Mouse (Mus musculus): Measurements from ENCODE around the gene Vasp. TPM values are rescaled to one million over a fixed set of nuclear protein-coding genes. Genes with fewer than 3 reads are reported as not detected.
A peak's percentile ranks its signal among the peaks of the same experiment; 100 is the strongest.

Vasp gene
- total and polyA plus RNA-seq, 2 experiments from 2014 or later, result 35.5 to 62.6 TPM

DNA sequence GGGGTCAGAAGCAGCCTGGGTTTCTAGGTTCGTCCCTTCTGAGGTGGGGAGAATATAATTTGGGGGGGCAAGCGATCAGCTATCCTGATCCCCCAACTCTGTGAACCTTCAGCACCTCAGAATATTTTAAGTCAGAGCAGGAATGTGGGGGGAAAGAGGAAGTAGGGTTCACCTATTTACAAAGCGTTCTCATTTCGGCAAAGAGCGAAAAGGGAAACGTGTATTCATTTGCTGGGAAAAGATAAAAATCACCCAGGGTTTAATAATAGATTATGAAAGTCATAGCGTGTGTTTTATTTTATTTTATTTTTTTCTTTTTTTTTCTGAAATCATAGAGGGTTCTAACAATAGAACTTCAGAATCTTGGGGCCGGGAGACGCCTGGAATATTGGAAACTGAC is 56.7 kb downstream of the Vasp start:
- DNase-seq (ENCODE audit: low spot score), result no peak
- 68% methylated on average over 9 of the region's 9 CpGs for WGBS

GRCm38 (mm10) chr7:19214369-19214768 is 57.2 kb downstream of the Vasp start:
- H3K9ac ChIP-seq (replicated peaks; ENCODE audit: low read length), result no peak overlapping the region
- WGBS, result 62% methylated on average over 7 of the region's 7 CpGs
- DNase-seq (ENCODE audit: low spot score), result no peak

More for the DNA sequence above, 56.7 kb downstream of the Vasp start:
- H3K27me3 ChIP-seq (ENCODE audit: insufficient read depth, low read length), result no peaks in the 10 kb centered on the region
- H3K36me3 ChIP-seq (ENCODE audit: insufficient read depth, low read length), result no peaks in the 10 kb centered on the region
- H3K9ac ChIP-seq (replicated peaks; ENCODE audit: low read length), result no peak overlapping the region
- no peaks in the 10 kb centered on the region for H3K9me3 ChIP-seq (ENCODE audit: low read length)
- no peak overlapping the region for H3K4me3 ChIP-seq (ENCODE audit: low read length)
- no peaks in the 10 kb centered on the region for H3K4me1 ChIP-seq (ENCODE audit: insufficient read depth, low read length)
- H3K4me2 ChIP-seq (ENCODE audit: low read depth, low read length), result no peak overlapping the region; the same call in 1 of the 2 replicates
- ATAC-seq, result no peak
- no peak for TF ChIP-seq CTCF (IDR thresholded peaks at IDR 0.05; ENCODE audit: low read depth)
- H3K27ac ChIP-seq, result no peak overlapping the region

GRCm38 (mm10) chr7:19213385-19213784 is 58.2 kb downstream of the Vasp start:
- peak overlapping the region; percentile 80; the same call in 1 of the 2 replicates for H3K4me2 ChIP-seq (ENCODE audit: low read depth, low read length)
- no peak overlapping the region for H3K4me3 ChIP-seq (ENCODE audit: low read length)
- H3K27me3 ChIP-seq (ENCODE audit: insufficient read depth, low read length), result no peaks in the 10 kb centered on the region
- H3K4me1 ChIP-seq (ENCODE audit: insufficient read depth, low read length), result no peaks in the 10 kb centered on the region
- no peak for DNase-seq (ENCODE audit: low spot score)
- no peaks in the 10 kb centered on the region for H3K36me3 ChIP-seq (ENCODE audit: insufficient read depth, low read length)
- ATAC-seq, result no peak
- H3K9ac ChIP-seq (replicated peaks; ENCODE audit: low read length), result no peak overlapping the region
- no peak for TF ChIP-seq CTCF (IDR thresholded peaks at IDR 0.05; ENCODE audit: low read depth)
- WGBS, result 66% methylated on average over 2 of the region's 2 CpGs
- H3K27ac ChIP-seq, result no peak overlapping the region
- no peaks in the 10 kb centered on the region for H3K9me3 ChIP-seq (ENCODE audit: low read length)

More at GRCm38 (mm10) chr7:19214369-19214768, 57.2 kb downstream of the Vasp start:
- Histone ChIP-seq H3K9me3 (ENCODE audit: low read length) (no peaks in the 10 kb centered on the region), H3K4me3 (ENCODE audit: low read length) (no peak overlapping the region), H3K36me3 (ENCODE audit: insufficient read depth, low read length) (no peaks in the 10 kb centered on the region), H3K27me3 (ENCODE audit: insufficient read depth, low read length) (no peaks in the 10 kb centered on the region), H3K4me1 (ENCODE audit: insufficient read depth, low read length) (no peaks in the 10 kb centered on the region), H3K27ac (no peak overlapping the region), H3K4me2 (ENCODE audit: low read depth, low read length) (no peak overlapping the region; the same call in 1 of the 2 replicates)
- ATAC-seq, result no peak
- TF ChIP-seq CTCF (IDR thresholded peaks at IDR 0.05; ENCODE audit: low read depth), result no peak

DNA sequence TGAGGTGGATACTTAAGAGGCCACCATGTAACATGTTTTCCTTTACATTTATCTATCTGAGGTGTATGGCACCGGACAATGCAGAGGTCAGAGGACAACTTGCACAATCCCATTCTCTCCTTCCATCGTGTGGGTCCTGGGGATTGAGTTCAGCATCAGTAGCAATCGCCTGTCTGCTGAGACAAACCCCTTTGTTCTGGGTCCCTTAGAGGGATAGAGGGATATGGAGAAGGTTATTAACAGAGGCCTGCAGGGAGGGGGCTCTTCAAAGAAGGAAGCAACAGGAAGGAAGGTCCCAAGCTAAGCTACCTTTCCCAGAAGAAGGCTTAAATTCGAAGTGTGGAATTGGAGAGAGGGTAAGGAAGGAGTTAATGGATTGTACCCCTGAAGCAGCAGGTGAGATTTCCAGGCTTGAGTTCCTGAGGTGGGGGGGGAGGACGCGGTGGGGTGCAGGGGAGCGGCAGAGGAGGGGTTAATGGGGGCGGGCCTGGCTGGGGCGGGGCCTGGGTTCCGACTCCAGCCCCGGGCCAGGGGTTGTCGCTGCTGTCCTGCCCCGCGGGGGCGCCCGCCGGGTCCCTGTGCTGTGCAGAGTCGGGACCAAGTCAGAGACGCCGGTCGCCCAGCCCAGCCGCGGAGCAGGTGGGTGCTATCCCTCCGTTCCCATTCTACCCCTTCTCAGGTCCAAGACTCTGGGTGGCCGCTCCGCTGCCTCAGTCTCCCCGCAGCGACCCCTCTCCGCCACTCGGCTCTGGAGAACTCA is 59.4 kb downstream of the Vasp start, which contains the start of gene Gpr4:
Gene Gpr4, plus strand, starts transcription at position 543 of the 760 bp plus-strand sequence.
- no peak for TF ChIP-seq CTCF (IDR thresholded peaks at IDR 0.05; ENCODE audit: low read depth)
- DNase-seq (ENCODE audit: low spot score) (peak; percentile 50), ATAC-seq (peak; percentile 63; the same call in 1 of the 2 replicates)
- no peaks in the 10 kb centered on the region for H3K27me3 ChIP-seq (ENCODE audit: insufficient read depth, low read length)
- peak within 1 kb of the TSS; percentile 44 for H3K4me3 ChIP-seq (ENCODE audit: low read length)
- peak within 1 kb of the TSS; percentile 80 for H3K4me2 ChIP-seq (ENCODE audit: low read depth, low read length)
- no peak within 1 kb of the TSS for H3K27ac ChIP-seq
- H3K4me1 ChIP-seq (ENCODE audit: insufficient read depth, low read length), result no peaks in the 10 kb centered on the region
- 2% methylated on average over 21 of the region's 30 CpGs for WGBS
- no peaks in the 10 kb centered on the region for H3K9me3 ChIP-seq (ENCODE audit: low read length)
- H3K36me3 ChIP-seq (ENCODE audit: insufficient read depth, low read length), result no peaks in the 10 kb centered on the region
- peak within 1 kb of the TSS; percentile 44; the same call in 1 of the 2 replicates for H3K9ac ChIP-seq (replicated peaks; ENCODE audit: low read length)

- Histone ChIP-seq H3K4me3 (ENCODE audit: low read length) (no peak overlapping the region), H3K27ac (no peak overlapping the region), H3K4me1 (ENCODE audit: insufficient read depth, low read length) (no peaks in the 10 kb centered on the region), H3K4me2 (ENCODE audit: low read depth, low read length) (no peak overlapping the region), H3K9ac (replicated peaks; ENCODE audit: low read length) (no peak overlapping the region), H3K27me3 (ENCODE audit: insufficient read depth, low read length) (no peaks in the 10 kb centered on the region), H3K36me3 (ENCODE audit: insufficient read depth, low read length) (no peaks in the 10 kb centered on the region), H3K9me3 (ENCODE audit: low read length) (no peaks in the 10 kb centered on the region)
- ATAC-seq (no peak), DNase-seq (ENCODE audit: low spot score) (no peak)
- no peak for TF ChIP-seq CTCF (IDR thresholded peaks at IDR 0.05; ENCODE audit: low read depth)
- WGBS, result 46% methylated on average over 5 of the region's 5 CpGs
These were observed 60.5 kb downstream of the Vasp start for GRCm38 (mm10) chr7:19211041-19211675.

- WGBS, result 91% methylated on average over 5 of the region's 5 CpGs
- H3K9ac ChIP-seq (replicated peaks; ENCODE audit: low read length), result no peak overlapping the region
- no peaks in the 10 kb centered on the region for H3K4me1 ChIP-seq (ENCODE audit: insufficient read depth, low read length)
- H3K36me3 ChIP-seq (ENCODE audit: insufficient read depth, low read length), result peaks cover 5% of the 10 kb centered on the region; the same call in 1 of the 2 replicates
- no peak overlapping the region for H3K27ac ChIP-seq
- no peak for ATAC-seq
- no peak overlapping the region for H3K4me2 ChIP-seq (ENCODE audit: low read depth, low read length)
- DNase-seq (ENCODE audit: low spot score), result no peak
- H3K27me3 ChIP-seq (ENCODE audit: insufficient read depth, low read length), result no peaks in the 10 kb centered on the region
- H3K4me3 ChIP-seq (ENCODE audit: low read length), result no peak overlapping the region
- TF ChIP-seq CTCF (IDR thresholded peaks at IDR 0.05; ENCODE audit: low read depth), result peak; percentile 52
- H3K9me3 ChIP-seq (ENCODE audit: low read length), result no peaks in the 10 kb centered on the region
These were observed 61.6 kb downstream of the Vasp start for GRCm38 (mm10) chr7:19210010-19210409.

All from hindbrain, postnatal 0 days (tissue).